Mouse (Mus musculus) CH12.LX (cell line): ENCODE data around the gene Rad17.

Source experiments
- CTCF ChIP-seq, 2 experiments: IDR thresholded peaks in 1 of 2; conservative IDR thresholded peaks in 1 of 2; 2 replicates each; pipeline ENCODE4 v1.5.1; 2011 to 2012; ENCODE audit warnings: low read depth in 2 of 2, low read length in 2 of 2, improper control_type of control experiment in 1 of 2, inconsistent platforms in 1 of 2, mild to moderate bottlenecking in 1 of 2, moderate library complexity in 1 of 2
- E2F4 ChIP-seq: IDR thresholded peaks from 2 replicates; pipeline ENCODE4 v1.6.1; 2011; ENCODE audit warnings: low read depth, low read length, improper control_type of control experiment; ENCODE audit not compliant: insufficient replicate concordance
- ETS1 ChIP-seq: conservative IDR thresholded peaks from 2 replicates; pipeline ENCODE4 v1.6.1; 2012; ENCODE audit warnings: low read depth, mild to moderate bottlenecking, inconsistent platforms, low read length, improper control_type of control experiment, moderate library complexity
- JUND ChIP-seq: conservative IDR thresholded peaks from 2 replicates; pipeline ENCODE4 v1.6.1; 2011; ENCODE audit warnings: low read depth, low read length, improper control_type of control experiment
- KAT2A ChIP-seq: IDR thresholded peaks from 2 replicates; pipeline ENCODE4 v1.6.1; 2012; ENCODE audit warnings: low read length, improper control_type of control experiment, inconsistent platforms; ENCODE audit not compliant: insufficient replicate concordance
- MAFK ChIP-seq: IDR thresholded peaks from 2 replicates; pipeline ENCODE4 v1.6.1; 2011; ENCODE audit warnings: low read length, improper control_type of control experiment; ENCODE audit not compliant: insufficient replicate concordance
- MAX ChIP-seq: IDR thresholded peaks from 2 replicates; pipeline ENCODE4 v1.6.1; 2011; ENCODE audit warnings: low read length, improper control_type of control experiment
- POLR2A ChIP-seq: IDR thresholded peaks from 2 replicates; pipeline ENCODE4 v1.6.1; 2011; ENCODE audit warnings: low read depth, mild to moderate bottlenecking, improper control_type of control experiment, low read length
- RAD21 ChIP-seq: IDR thresholded peaks from 2 replicates; pipeline ENCODE4 v1.6.1; 2011; ENCODE audit warnings: low read depth, mild to moderate bottlenecking, low read length, improper control_type of control experiment, moderate library complexity
- SIN3A ChIP-seq: IDR thresholded peaks from 2 replicates; pipeline ENCODE4 v1.6.1; 2012; ENCODE audit warnings: low read length, improper control_type of control experiment, inconsistent platforms
- USF1 ChIP-seq: IDR thresholded peaks from 2 replicates; pipeline ENCODE4 v1.6.1; 2014; ENCODE audit warnings: low read depth, mild to moderate bottlenecking, inconsistent platforms, low read length, improper control_type of control experiment
- ZC3H11A ChIP-seq: IDR thresholded peaks from 2 replicates; pipeline ENCODE4 v1.6.1; 2012; ENCODE audit warnings: low read depth, mild to moderate bottlenecking, inconsistent platforms, low read length, improper control_type of control experiment
- ZMIZ1 ChIP-seq: IDR thresholded peaks from 2 replicates; pipeline ENCODE4 v1.6.1; 2012; ENCODE audit warnings: low read depth, mild to moderate bottlenecking, inconsistent platforms, low read length, improper control_type of control experiment

GRCm38 (mm10) chr13:100669291-100670022, 18.6 kb upstream of the Rad17 start, which contains the start of gene Ccdc125:
- TF ChIP-seq USF1 (no peak), POLR2A (no peak), E2F4 (no peak), RAD21 (no peak), CTCF (conservative IDR thresholded peaks at IDR 0.05 in 1 of 2, IDR thresholded peaks at IDR 0.05 in 1 of 2; ENCODE audit: low read depth in 2 of 2, low read length in 2 of 2) (no peak), ETS1 (no peak), JUND (no peak), SIN3A (no peak), ZMIZ1 (no peak), MAX (no peak), MAFK (no peak), KAT2A (no peak), ZC3H11A (no peak)
